Mouse (Mus musculus): Measurements from ENCODE around the gene Inpp5b. TPM values are rescaled to one million over a fixed set of nuclear protein-coding genes. Genes with fewer than 3 reads are reported as not detected.

Gene Inpp5b
- polyA plus RNA-seq, 1 experiment from 2014 or later: 25.3 TPM

DNA sequence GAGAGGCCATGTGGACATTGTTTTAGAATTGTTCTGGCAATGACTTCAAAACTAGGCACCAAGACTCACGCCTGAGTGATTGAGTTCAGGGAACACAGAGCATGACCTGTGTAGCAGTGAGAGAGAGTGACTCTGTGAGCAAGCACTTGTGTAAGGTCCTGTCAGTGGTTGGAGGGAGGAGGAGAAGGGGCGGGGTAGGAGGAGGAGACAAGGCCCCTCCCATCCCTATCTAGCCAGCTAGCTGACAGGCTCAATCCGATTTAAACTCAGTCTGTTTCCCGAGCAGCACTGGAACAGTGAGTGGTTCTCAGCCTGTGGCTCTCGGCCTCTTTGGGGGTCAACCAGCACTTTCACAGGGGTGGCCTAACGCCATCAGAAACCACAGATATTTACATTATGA lies 76.2 kb downstream of the Inpp5b start:
- 17% methylated on average over 6 of the region's 6 CpGs for WGBS
- no peak overlapping the region for H3K4me3 ChIP-seq (replicated peaks; ENCODE audit: low read length)
- H3K27me3 ChIP-seq (replicated peaks; ENCODE audit: control insufficient read depth, insufficient read depth, low read length): no peaks in the 10 kb centered on the region
- no peak overlapping the region for H3K4me2 ChIP-seq (ENCODE audit: low read length)
- H3K4me1 ChIP-seq (replicated peaks; ENCODE audit: control insufficient read depth, insufficient read depth, low read length): no peaks in the 10 kb centered on the region
- H3K9ac ChIP-seq (replicated peaks; ENCODE audit: low read depth, low read length): no peak overlapping the region
- H3K27ac ChIP-seq (ENCODE audit: low read length): no peak overlapping the region
- no peaks in the 10 kb centered on the region; the same call in none of the 2 replicates for H3K36me3 ChIP-seq (ENCODE audit: control insufficient read depth, insufficient read depth)
- no peak for ATAC-seq
- no peaks in the 10 kb centered on the region for H3K9me3 ChIP-seq (ENCODE audit: control insufficient read depth, low read length)

DNA sequence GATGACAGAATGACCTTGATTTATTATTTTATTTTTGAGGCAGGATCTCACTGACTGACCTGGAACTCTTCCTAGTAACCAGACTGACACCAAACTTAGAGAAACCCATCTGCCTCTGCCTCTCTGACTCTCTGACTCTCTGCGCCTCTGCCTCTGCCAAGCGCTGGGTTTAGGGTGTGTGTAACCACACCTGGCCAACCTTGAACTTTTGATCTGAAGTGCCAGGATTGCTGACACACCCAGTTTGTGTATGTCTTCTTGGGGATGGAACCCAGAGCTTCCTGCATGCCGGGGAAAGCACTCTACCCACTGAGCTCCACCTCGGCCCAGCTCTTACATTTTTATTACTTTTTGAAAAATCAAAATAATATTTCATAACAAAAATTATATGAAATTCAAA lies 77.2 kb downstream of the Inpp5b start:
- H3K4me3 ChIP-seq (replicated peaks; ENCODE audit: low read length): no peak overlapping the region
- H3K27me3 ChIP-seq (replicated peaks; ENCODE audit: control insufficient read depth, insufficient read depth, low read length): no peaks in the 10 kb centered on the region
- no peaks in the 10 kb centered on the region for H3K9me3 ChIP-seq (ENCODE audit: control insufficient read depth, low read length)
- no peaks in the 10 kb centered on the region; the same call in none of the 2 replicates for H3K36me3 ChIP-seq (ENCODE audit: control insufficient read depth, insufficient read depth)
- 98% methylated on average over 4 of the region's 4 CpGs for WGBS
- no peak overlapping the region for H3K9ac ChIP-seq (replicated peaks; ENCODE audit: low read depth, low read length)
- no peak overlapping the region for H3K27ac ChIP-seq (ENCODE audit: low read length)
- no peak overlapping the region for H3K4me2 ChIP-seq (ENCODE audit: low read length)
- ATAC-seq: no peak
- no peaks in the 10 kb centered on the region for H3K4me1 ChIP-seq (replicated peaks; ENCODE audit: control insufficient read depth, insufficient read depth, low read length)

DNA sequence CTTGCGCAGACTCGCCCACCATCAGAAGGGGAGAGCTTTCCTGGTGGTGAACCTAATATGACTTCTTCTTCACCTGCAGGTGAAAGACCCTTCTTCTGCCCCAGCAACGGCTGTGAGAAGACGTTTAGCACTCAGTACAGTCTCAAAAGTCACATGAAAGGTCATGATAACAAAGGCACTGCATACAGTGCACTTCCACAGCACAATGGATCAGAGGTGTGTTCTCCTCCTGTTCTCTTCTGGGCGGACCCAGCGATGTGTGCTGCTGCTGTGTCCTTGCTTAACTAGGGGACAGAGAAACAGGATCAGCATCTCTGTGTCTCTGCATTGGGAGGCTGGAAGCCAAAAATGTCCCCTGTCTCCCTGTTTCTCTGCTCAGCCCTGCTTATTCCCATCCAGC lies 83.3 kb downstream of the Inpp5b start:
- H3K4me2 ChIP-seq (ENCODE audit: low read length): no peak overlapping the region
- H3K27me3 ChIP-seq (replicated peaks; ENCODE audit: control insufficient read depth, insufficient read depth, low read length): no peaks in the 10 kb centered on the region
- H3K27ac ChIP-seq (ENCODE audit: low read length): no peak overlapping the region
- no peaks in the 10 kb centered on the region for H3K4me1 ChIP-seq (replicated peaks; ENCODE audit: control insufficient read depth, insufficient read depth, low read length)
- no peak overlapping the region for H3K9ac ChIP-seq (replicated peaks; ENCODE audit: low read depth, low read length)
- H3K36me3 ChIP-seq (ENCODE audit: control insufficient read depth, insufficient read depth): peaks cover 10% of the 10 kb centered on the region
- no peak overlapping the region for H3K4me3 ChIP-seq (replicated peaks; ENCODE audit: low read length)
- no peak for ATAC-seq
- WGBS: 89% methylated on average over 6 of the region's 6 CpGs
- no peaks in the 10 kb centered on the region for H3K9me3 ChIP-seq (ENCODE audit: control insufficient read depth, low read length)

DNA sequence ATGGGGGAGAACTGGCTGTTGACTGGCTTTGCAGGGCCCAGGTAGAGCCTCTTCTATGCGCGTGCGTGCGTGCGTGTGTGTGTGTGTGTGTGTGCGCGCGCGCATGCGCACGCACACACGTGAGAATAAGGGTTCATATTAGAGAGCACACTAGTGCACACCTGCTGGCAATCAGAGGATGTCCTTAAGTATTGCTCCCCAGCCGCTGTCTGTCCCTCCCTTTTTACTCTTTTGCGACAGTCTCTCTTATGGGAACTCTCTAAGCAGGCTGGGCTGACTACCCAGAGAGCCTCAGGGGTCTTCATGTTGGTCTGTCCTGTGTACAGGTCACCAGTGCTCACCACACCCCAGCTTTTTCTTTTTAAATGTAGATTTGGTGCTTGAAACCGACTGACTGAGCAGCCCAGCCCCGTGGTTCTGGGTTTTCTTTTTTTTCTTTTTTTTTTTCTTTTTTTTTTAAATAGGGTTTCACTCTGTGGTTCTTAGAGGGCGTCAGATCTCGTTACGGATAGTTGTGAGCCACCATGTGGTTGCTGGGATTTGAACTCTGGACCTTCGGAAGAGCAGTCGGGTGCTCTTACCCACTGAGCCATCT lies 83.8 kb downstream of the Inpp5b start:
- Histone ChIP-seq H3K9me3 (ENCODE audit: control insufficient read depth, low read length) (no peaks in the 10 kb centered on the region), H3K27me3 (replicated peaks; ENCODE audit: control insufficient read depth, insufficient read depth, low read length) (no peaks in the 10 kb centered on the region), H3K27ac (ENCODE audit: low read length) (no peak overlapping the region), H3K4me3 (replicated peaks; ENCODE audit: low read length) (no peak overlapping the region), H3K4me2 (ENCODE audit: low read length) (no peak overlapping the region), H3K36me3 (ENCODE audit: control insufficient read depth, insufficient read depth) (peaks cover 10% of the 10 kb centered on the region), H3K9ac (replicated peaks; ENCODE audit: low read depth, low read length) (no peak overlapping the region), H3K4me1 (replicated peaks; ENCODE audit: control insufficient read depth, insufficient read depth, low read length) (no peaks in the 10 kb centered on the region)
- no peak for ATAC-seq
- 96% methylated on average over 21 of the region's 21 CpGs for WGBS

DNA sequence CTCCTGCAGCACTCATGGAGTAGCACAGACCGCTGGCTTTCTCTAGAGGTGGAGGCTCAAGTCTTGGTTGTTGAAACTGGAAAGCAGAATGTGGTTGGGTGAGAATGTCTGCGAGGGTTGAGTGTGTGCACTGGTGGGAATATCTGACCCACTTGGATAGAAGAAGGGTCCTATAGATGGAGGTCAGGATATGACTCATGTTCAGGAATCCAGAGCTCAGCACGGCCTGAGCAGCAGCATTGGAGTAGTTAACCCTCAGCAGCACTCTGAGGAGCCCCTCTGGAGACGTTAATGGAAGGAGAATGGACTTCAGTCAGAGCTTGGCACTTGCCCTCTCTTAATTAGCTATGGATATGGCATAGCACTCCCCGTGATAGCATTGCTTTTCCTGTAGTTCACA lies 88.0 kb downstream of the Inpp5b start:
- Histone ChIP-seq H3K4me2 (ENCODE audit: low read length) (no peak overlapping the region), H3K27ac (ENCODE audit: low read length) (no peak overlapping the region), H3K9me3 (ENCODE audit: control insufficient read depth, low read length) (no peaks in the 10 kb centered on the region), H3K27me3 (replicated peaks; ENCODE audit: control insufficient read depth, insufficient read depth, low read length) (no peaks in the 10 kb centered on the region), H3K36me3 (ENCODE audit: control insufficient read depth, insufficient read depth) (peaks cover 19% of the 10 kb centered on the region), H3K4me1 (replicated peaks; ENCODE audit: control insufficient read depth, insufficient read depth, low read length) (no peaks in the 10 kb centered on the region), H3K9ac (replicated peaks; ENCODE audit: low read depth, low read length) (no peak overlapping the region), H3K4me3 (replicated peaks; ENCODE audit: low read length) (no peak overlapping the region)
- WGBS: 82% methylated on average over 5 of the region's 5 CpGs
- ATAC-seq: no peak

DNA sequence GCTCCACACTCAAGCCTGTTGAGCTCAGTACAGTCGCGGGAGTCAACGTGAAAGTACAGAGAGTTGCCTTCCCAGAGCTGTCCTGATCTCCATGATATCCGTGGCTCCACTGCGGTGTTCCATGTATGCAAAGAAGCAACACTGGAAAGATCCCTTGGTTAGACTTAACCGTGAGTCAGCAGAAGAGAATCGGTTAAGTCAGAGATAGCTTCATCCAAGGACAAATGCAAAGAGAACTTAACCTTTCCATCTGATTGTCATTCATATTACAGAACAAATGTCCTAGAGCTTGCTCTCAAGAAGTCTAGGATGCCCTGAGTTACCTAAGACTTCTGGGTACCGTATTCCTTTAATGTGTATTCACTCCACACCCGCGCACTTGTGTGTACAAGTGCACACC lies 91.1 kb downstream of the Inpp5b start:
- ATAC-seq: no peak
- peaks cover 16% of the 10 kb centered on the region for H3K36me3 ChIP-seq (ENCODE audit: control insufficient read depth, insufficient read depth)
- H3K27me3 ChIP-seq (replicated peaks; ENCODE audit: control insufficient read depth, insufficient read depth, low read length): no peaks in the 10 kb centered on the region

DNA sequence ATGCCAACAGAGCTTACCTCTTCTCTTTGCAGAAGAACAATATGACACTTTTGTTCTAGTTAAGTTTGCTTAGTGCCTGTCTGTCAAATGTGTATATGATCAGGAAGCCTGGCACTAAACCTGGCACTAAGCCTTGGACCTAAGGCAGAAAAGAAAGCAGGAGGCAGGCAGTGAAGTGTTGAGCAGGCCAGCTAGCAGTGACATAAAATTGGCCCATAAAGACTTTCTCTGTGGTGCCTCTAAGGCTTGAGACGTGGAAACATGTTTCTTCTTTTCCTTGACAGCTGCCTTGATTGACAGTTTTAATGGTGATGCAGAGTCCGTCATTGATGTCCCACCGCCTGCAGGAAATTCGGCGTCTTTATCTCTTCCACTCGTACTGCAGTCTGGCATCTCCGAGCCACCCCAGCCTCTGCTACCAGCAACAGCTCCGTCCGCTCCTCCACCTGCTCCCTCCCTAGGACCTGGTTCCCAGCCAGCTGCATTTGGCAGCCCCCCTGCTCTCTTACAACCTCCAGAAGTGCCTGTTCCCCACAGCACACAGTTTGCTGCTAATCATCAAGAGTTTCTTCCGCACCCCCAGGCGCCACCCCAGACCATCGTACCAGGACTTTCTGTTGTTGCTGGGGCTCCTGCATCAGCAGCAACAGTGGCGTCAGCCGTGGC lies 96.5 kb downstream of the Inpp5b start:
- no peak overlapping the region for H3K4me2 ChIP-seq (ENCODE audit: low read length)
- H3K27ac ChIP-seq (ENCODE audit: low read length): no peak overlapping the region
- no peak overlapping the region for H3K4me3 ChIP-seq (replicated peaks; ENCODE audit: low read length)
- ATAC-seq: peak; percentile 50
- WGBS: 68% methylated on average over 14 of the region's 14 CpGs
- H3K4me1 ChIP-seq (replicated peaks; ENCODE audit: control insufficient read depth, insufficient read depth, low read length): 0 out of 2 replicates have a peak, but pooled peaks cover 3% of the 10 kb centered on the region
- H3K27me3 ChIP-seq (replicated peaks; ENCODE audit: control insufficient read depth, insufficient read depth, low read length): no peaks in the 10 kb centered on the region
- H3K9ac ChIP-seq (replicated peaks; ENCODE audit: low read depth, low read length): no peak overlapping the region
- H3K36me3 ChIP-seq (ENCODE audit: control insufficient read depth, insufficient read depth): peaks cover 16% of the 10 kb centered on the region; the same call in 1 of the 2 replicates
- no peaks in the 10 kb centered on the region for H3K9me3 ChIP-seq (ENCODE audit: control insufficient read depth, low read length)

More for the DNA sequence above, 91.1 kb downstream of the Inpp5b start:
- no peak overlapping the region for H3K4me3 ChIP-seq (replicated peaks; ENCODE audit: low read length)
- H3K4me2 ChIP-seq (ENCODE audit: low read length): no peak overlapping the region
- H3K4me1 ChIP-seq (replicated peaks; ENCODE audit: control insufficient read depth, insufficient read depth, low read length): no peaks in the 10 kb centered on the region
- 95% methylated on average over 10 of the region's 10 CpGs for WGBS
- no peak overlapping the region for H3K27ac ChIP-seq (ENCODE audit: low read length)
- H3K9me3 ChIP-seq (ENCODE audit: control insufficient read depth, low read length): no peaks in the 10 kb centered on the region
- H3K9ac ChIP-seq (replicated peaks; ENCODE audit: low read depth, low read length): no peak overlapping the region

DNA sequence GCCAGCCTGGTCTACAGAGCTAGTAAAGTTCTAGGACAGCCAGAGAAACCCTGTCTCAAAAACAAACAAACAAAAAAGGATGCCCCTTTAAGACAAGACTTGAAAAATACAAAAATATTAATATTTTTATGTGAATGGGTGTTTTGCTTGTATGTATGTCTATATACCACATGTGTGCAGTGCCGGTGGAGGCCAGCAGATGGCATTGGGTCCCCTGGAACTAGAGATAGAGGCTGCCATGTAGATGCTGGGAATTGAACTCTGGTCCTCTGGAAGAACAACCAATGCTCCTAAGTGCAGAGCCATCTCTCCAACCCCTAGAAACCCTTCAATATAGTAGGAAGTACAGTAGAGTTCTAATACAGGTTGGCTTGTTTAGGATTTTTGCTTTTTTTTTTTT lies 99.3 kb downstream of the Inpp5b start:
- Histone ChIP-seq H3K27me3 (replicated peaks; ENCODE audit: control insufficient read depth, insufficient read depth, low read length) (no peaks in the 10 kb centered on the region), H3K36me3 (ENCODE audit: control insufficient read depth, insufficient read depth) (peaks cover 13% of the 10 kb centered on the region; the same call in 1 of the 2 replicates), H3K4me3 (replicated peaks; ENCODE audit: low read length) (no peak overlapping the region), H3K9me3 (ENCODE audit: control insufficient read depth, low read length) (no peaks in the 10 kb centered on the region), H3K4me1 (replicated peaks; ENCODE audit: control insufficient read depth, insufficient read depth, low read length) (0 out of 2 replicates have a peak, but pooled peaks cover 3% of the 10 kb centered on the region), H3K9ac (replicated peaks; ENCODE audit: low read depth, low read length) (no peak overlapping the region), H3K27ac (ENCODE audit: low read length) (no peak overlapping the region), H3K4me2 (ENCODE audit: low read length) (no peak overlapping the region)
- 98% methylated on average over 1 of the region's 1 CpGs for WGBS
- no peak for ATAC-seq

DNA sequence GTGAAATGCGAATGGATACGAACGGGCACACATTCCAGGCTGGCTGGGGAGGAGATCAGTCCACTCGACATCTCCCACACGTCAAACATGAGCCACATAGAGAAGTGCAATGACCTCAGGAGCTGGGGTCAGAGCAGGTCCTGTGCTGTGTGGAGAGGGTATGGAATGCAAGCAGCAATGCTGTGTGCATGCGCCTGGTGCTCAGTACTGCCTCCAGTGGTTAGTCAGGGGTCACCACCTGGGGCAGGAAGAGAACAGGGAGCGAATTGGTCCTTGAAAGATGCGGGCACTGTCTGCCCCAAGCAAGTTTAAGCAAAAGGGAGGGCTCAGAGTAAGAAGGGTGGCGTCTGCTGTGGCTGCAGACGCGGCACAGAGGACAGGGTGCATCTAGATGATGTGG lies 101.8 kb downstream of the Inpp5b start:
- Histone ChIP-seq H3K27me3 (replicated peaks; ENCODE audit: control insufficient read depth, insufficient read depth, low read length) (no peaks in the 10 kb centered on the region), H3K4me3 (replicated peaks; ENCODE audit: low read length) (no peak overlapping the region), H3K4me2 (ENCODE audit: low read length) (no peak overlapping the region), H3K36me3 (ENCODE audit: control insufficient read depth, insufficient read depth) (peaks cover 8% of the 10 kb centered on the region; the same call in 1 of the 2 replicates), H3K9me3 (ENCODE audit: control insufficient read depth, low read length) (no peaks in the 10 kb centered on the region), H3K27ac (ENCODE audit: low read length) (no peak overlapping the region), H3K4me1 (replicated peaks; ENCODE audit: control insufficient read depth, insufficient read depth, low read length) (peaks cover 4% of the 10 kb centered on the region), H3K9ac (replicated peaks; ENCODE audit: low read depth, low read length) (no peak overlapping the region)
- WGBS: 59% methylated on average over 11 of the region's 11 CpGs
- ATAC-seq: peak; percentile 43; the same call in 1 of the 2 replicates

Measured in forebrain, embryonic 16.5 days (tissue).